Mouse (Mus musculus) erythroblast, embryonic 14.5 days (primary cell): ENCODE measurements around the gene Elovl5.

Experiments used
- GATA1 ChIP-seq: IDR thresholded peaks from 2 replicates; pipeline ENCODE4 v1.6.1; 2012; ENCODE audit warnings: low read length, inconsistent platforms, mixed read lengths
- TAL1 ChIP-seq: IDR thresholded peaks from 3 replicates; pipeline ENCODE4 v1.6.1; 2012; ENCODE audit warnings: low read length, inconsistent platforms, mixed read lengths

GRCm38 (mm10) chr9:77917074-77917621, at the start of gene Elovl5:
- TF ChIP-seq GATA1 (no peak), TAL1 (no peak)
